Mouse (Mus musculus) adrenal gland, adult 2 months (tissue): Measurements from ENCODE around the gene Ctla4. TPM values are rescaled to one million over a fixed set of nuclear protein-coding genes. Genes with fewer than 3 reads are reported as not detected.

Source experiments
- DNase-seq: peaks from one replicate; pipeline ENCODE4 v3.0.0; 2021
- polyA plus RNA-seq: library from polyadenylated mRNA; depleted of rRNA; stranded (reverse); fragments of >200 nt; gene quantifications from 2 replicates; pipeline ENCODE4 v1.2.3, GENCODE M21; 2012
- total RNA-seq, 2 experiments: library from RNA; stranded (reverse); gene quantifications; 2 replicates each; pipeline ENCODE4 v1.2.3; 2021

Ctla4 gene
- total and polyA plus RNA-seq, 3 experiments: 0.04 TPM; not detected in 2

DNA sequence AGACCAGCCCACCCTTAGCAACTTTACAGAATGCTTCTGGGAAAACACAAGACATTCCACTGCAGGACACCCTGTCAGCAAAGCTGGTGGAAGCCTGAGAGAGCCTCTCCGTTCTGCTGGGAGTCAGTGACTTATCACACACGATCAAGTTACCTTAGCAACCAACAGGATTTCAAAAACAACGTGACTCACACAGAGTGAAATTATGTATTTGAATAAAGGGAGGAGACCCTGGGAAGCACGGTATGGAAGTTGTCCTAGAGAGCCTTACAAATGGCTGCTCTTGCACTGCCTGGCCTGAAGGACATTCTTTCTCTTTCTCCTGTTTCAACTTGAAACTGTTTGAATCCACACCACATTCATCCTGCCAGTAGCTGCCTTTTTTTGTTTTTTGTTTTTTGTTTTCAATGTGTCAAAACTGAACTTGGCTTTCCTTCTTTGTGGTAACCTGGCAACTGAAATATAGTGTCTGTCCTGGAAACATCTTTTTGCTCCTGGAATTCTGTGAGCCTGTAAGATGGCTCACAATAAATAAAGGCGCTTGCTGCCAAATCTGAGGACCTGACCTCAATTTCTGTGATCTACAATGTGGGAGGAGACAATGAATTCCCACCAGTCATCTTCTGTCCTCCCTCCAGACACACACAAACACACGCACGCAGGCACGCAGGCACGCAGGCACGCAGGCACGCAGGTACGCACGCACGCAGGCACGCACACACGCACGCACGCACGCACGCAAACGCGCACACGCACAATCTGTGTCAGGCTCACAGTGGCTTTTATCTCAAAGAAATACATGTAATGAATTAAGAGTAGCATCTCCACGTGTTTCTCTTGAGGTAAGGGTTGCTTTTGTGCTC lies 33.9 kb downstream of the Ctla4 start:
- peak; percentile 17 for DNase-seq

DNA sequence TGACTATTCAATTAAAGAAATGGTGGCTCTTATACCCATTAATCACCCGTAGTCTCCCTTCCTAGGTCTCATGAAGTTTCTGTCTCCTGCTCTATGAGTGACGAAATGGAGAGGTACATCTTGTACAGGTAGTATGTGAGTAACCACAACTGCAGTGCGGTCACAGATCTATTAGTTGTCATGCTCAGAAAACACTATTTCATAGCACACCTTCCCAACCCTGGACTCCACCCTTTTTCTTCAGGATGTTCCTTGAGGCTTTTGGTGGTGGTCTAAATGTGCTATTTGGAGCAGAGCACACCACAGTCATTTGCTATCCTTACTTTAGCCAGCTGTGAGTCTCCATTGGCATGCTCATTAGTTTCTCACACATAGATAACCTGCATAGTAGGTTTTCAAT lies 42.2 kb downstream of the Ctla4 start:
- no peak for DNase-seq

DNA sequence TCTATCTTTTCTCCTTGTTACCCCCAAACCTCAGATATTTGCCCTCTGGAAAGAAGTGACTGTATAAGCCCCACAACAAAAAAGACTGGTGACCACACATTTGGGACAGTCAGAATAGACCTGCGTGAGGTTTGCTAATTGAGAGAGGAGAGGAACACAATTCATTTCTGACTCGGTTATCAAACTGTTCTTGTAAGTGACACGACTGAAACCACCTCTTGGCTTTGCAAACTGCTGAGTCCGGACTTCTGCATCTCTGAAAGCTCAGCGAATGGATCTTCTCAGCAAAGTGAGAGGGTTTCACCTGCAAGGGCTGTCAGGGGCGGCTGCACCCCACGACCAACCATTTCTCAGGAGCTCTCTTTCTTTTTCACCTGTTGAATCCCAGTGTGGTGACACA lies 43.6 kb downstream of the Ctla4 start:
- no peak for DNase-seq

DNA sequence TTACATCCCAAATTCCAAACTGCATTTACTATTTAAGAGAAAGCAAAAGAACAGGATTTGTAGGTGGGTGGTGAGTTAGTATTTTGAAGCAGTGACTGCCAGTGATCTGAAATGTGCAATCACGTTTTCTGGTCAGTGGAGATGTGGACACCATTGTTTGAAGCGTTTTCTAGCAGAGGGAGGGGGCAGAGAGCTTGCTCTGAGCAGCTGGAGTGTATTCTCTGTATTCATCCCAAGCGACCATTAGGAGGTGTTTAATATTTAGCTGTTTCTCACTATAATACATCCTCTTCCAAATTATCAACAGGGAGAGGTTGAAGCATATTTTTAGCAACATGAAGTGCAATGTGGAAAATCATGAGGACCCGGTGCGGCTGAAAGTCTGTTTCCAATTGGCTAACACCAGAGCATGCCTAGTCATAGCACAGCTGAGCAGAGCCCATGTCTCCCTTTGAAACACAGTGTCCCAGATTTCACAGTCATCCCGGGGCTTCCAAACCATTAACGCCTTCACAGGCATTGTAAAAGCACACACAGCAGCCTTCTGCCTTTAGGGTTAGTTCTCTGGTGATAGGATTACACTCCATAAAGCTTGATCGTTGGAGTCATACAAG lies 49.3 kb downstream of the Ctla4 start:
- DNase-seq: no peak

DNA sequence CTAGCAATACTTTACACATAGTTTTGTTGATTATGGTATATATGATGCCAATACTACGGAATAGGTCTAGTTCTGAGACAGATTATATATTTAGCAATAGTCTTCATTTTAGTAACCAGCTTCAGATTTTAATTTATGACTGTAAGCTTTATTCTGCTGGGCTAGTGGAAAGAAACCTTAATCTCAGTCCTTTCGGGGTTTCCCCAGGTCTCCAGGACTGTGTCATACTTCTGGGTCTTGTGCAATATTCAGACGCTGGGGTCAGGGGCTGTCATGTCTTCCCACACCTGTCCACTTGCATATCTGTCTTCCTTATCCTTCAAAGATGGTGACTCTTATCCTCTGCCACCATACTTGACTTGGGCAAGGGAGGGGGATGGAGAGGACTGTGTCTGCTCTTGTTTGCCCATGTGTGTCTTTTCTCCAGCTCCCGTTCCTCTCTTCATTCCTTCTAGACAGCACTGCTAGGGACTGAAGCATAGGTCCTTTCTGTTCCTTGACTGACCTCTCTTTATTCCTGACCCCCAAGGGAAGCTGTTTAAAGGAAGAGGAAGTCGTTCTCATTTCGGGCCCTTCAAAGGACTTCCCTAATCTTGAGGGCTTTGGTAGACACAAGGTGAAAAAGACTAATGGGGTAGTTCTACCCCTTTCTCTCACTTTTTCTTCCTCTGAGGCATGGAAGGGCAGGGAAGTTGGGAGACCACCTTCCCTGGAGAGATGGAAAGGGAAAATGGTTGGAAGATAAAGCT lies 50.3 kb downstream of the Ctla4 start:
- DNase-seq: no peak

DNA sequence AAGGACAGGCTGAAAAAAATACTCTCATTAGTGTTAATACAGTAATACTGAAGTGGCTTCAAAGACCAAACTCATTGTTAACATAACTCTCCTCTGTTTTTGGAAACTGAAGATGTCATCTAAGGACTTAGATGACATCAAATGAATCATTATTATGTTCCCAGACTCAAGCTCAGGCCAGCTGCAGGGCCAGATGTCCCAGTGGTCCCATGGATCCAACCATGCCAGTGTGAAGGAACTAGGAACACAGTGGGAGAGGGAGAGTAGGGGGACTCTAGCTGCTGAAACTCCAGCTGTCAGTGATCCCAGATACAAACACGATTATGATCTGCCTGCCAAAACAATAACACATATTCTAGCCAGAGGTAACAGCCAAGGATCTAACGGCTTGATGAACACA lies 51.5 kb downstream of the Ctla4 start:
- no peak for DNase-seq

DNA sequence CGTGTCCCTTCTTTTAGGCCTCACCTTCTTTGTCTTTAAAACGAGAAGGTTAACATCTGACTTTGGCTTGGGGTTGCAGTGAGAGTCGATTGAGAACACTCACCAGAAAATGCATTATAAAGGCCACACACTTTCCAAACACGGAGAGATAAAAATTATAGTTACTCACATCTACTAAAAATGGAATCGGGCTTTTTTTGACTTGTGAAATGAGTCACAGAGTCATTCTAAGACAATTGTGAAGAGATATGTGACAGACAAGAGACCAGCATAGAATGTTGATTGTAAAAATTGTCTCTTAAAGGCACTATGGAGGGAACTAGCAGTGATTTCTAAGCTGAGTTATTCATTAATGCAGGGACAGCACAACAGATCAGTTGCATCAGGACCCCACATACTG lies 52.2 kb downstream of the Ctla4 start:
- no peak for DNase-seq

DNA sequence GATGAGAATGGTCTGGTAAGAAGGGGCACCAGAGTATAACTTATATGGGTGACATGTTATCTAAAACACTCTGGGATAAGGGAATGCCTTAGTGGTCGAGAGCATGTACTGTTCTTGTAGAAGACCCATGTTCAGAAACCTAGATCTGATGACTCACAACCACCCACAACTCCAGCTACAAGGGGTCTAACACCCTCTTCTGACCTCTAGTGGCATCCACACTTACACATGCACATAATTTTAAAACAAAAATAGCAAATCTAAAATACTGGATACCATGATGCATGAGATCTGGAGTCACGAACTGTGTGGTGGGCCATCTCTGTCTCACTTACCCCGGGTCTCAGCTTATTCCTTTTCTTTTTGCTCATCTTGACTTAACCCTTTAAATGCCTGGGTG lies 53.2 kb downstream of the Ctla4 start:
- DNase-seq: no peak

DNA sequence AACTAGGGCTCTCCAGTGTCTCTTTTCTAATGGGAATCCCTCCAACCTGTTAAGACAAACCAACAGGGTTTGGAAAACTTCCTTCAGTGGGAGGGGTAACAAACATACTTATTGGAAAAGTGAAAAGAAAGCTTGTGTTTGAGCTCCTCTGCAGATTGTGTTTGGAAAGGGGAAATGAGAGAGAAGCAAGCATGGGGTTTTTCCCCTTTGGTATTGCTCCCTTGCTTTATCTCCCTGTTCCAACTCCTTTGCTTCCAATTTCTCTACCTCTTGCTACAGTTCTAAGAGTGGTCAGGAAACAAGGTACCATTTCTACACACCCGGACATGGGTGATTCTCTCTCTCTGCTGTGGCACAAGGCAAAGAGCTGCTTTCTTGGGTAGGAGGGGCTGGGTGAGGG lies 53.8 kb downstream of the Ctla4 start:
- no peak for DNase-seq

DNA sequence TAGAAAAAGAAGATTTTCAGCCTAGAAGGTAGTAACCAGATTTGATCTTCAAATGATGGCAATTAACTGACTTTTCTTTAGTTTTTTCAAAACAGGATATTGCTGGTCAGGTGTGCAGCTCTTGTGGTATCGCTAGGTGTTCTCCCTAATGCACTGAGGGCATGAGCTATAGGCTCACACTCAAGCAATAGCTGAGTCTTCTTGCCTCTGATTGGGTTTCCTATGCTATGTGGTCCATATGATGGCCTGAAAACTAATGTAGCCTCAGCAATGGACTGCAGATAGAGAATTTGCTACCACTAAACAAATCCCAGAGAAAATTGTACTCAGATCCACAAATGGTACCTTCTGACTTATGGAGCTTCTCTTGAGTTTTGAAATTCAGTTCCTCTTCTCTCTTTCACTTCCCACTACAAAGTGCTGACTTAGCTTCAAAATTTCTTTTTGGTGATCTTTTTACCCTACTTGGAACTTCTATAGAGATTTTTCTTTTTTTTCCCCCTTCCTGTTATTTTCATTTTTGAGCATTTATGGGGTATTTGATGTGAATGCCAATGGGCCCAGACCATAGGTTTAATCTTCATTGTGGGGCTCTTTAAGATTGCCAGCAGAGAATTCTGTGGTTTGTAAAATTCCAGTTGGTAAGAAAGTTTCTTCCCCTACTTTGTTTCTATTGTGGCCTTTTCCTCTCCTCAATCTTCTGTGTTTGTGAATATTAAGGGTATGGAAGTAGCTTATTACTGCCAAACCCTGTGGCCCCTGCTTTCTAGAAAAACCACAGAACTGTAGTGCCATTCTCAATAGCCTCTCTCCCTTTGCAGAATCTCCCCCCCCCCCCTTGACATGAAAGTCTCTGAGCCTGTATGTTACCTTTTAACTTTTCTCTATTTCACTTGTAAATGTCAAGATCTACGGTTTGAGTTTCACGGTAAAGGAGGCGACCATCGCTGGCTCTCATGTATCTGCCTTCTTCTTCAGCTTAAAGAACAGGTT lies 54.6 kb downstream of the Ctla4 start:
- no peak for DNase-seq

DNA sequence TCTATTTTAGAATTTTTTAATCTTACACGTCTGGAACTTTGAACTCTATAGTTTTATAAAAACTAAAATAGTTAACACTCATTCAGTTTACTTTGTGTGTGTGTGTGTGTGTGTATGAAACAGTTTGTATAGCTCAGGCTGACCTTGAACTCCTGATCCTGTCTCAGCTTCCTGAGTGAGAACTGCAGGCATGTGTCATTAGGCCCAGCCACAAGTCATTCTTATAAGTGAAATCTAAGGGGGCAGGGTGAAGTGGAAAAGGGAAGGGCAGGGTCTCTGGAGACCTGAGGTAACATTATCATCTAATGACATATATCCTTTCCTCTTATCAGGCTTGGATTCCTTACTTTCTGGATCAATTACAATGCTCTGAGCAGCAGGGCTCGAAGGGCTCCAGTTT lies 56.1 kb downstream of the Ctla4 start:
- DNase-seq: no peak

DNA sequence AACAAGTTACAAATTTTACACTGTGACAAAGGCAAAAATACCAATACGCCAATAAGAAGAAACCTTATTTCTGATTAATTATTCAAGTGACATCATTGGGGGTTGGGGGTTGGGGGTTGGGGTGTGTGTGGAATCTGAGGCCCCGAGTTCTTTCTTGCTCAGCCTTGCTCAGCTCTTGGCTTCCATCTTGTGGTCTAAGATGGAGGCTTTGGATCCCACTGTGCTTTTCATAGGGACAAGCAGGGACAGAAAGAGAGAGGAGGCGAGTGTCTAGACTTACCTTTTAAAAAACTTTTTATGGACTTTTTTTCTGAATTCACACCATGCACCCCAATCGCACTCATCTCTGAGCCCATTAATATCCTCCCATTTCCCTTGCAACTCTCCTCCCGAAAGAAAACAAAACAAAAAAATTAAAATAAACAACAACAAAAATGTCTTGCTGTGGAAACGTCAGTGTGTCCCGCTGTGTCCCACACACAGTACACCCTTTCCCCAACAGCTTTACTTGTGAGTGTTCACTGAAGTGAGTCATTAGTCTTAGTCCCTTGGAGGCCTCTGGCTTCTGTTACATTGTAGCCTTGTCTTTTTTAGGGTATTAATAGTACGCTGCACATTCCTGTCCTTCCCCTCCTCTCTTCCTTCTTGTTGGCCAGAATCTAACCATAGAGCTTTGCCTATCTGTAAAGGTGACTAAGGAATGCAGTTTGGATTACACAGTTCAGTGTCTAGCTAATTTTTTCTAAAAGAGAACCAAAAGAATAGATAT lies 59.0 kb downstream of the Ctla4 start:
- no peak for DNase-seq

DNA sequence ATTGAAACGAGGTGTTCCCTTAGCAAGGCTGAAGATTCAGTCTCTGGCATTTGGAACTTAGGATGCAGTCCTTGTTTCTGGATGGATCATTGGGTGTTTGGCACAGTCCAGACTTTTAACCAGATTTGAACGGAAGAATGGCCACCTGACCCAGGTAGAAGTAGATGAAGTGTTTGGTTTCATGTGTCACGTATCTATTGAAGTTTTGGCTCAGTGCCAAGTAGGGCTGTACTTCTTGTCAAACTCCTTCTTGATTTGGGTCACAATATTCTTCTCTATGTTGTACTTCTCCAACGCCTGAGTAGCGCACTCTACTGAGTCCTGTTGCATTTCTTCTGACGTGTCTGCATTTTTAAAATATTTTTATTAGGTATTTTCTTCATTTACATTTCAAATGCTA lies 61.3 kb downstream of the Ctla4 start:
- no peak for DNase-seq

DNA sequence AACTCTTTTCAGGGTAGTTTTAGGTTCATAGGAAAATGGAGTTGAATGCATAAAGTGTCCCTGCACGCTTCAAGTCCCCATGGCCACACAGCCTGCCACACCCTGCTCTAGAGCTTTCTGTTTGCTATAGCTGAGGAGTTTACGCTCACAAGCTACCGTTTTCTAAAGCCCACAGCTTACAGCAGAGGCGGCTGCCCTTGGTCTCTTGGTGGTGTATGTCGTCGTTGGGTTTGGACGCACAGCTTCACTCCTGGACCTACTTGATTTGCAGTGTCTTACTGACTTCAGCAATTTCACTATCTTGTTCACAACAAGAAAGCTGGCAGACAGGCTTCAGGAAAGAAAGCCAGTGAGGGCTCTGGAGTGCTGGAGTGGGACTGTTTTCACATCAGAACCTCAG lies 66.2 kb downstream of the Ctla4 start:
- DNase-seq: no peak

DNA sequence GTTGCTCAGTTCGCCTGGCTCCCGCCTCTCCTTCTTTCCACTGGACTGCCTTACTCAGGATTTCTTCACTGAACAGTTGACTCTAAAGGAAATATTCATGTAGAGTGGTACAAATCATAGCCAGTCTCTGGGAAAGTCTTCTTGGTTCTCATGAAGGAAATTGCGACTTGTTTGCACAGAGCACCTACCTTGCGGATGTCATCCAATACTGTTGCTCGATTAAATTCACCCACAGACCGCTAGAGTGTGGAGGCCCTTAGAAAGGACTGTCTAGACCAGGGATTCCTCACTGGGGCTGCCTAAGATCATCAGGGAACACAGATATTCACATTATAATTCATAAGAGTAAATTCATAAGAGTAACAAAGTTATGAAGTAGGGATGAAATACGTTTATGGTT lies 66.9 kb downstream of the Ctla4 start:
- no peak for DNase-seq

DNA sequence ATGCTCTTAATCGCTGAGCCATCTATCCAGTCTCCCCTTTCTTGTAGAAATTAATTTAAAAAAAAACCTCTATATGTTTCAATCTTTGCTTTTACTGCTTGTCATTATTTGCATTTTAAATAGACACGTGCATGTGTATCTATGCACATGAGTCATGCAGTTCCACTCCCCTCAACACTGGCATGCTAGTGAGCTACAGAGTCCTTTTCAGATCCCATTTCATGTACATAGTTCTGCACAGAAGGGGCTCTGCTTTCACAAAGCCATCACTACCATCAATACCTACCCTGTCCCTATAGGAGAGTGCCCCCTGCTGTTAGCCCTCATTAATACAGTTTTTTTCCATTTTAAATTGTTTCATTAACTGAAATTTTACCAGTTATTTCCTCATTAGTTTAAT lies 68.0 kb downstream of the Ctla4 start:
- no peak for DNase-seq

DNA sequence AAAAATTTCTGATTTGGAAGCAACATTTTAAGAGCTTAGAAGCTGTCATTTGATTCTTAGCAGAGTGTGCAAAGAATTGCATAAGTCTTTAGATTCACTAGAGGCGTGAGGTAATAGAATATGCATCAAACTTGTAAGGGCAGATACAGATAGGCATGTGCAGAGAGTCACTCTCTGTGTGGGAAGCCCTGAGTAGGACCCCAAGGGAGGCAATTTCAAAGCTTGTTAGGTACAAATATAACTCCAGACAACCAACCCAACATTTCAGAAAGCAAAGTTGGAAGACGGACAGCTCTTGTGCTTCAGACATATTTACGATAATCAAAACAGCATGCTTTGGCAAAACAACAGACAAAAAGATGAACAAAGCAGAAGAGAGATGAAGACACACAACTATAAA lies 68.4 kb downstream of the Ctla4 start:
- no peak for DNase-seq

DNA sequence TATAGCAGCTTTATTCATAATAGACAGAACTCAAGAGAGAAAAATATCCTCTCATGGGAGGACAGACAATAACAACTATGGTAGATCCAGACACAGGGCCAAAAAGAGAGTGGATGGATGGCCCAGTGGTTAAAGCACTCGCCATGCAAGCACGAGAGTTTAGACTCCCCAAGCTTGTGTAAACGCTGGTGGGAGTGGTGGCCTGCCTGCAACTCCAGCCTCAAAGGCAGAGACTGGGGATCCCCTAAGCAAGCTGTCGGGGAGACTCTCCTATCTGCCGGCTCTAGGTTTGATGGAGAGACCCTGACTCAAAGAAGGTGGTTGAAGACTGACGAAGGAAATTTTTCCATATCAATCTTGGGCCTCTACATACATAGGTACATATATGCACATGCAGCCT lies 69.4 kb downstream of the Ctla4 start:
- no peak for DNase-seq

DNA sequence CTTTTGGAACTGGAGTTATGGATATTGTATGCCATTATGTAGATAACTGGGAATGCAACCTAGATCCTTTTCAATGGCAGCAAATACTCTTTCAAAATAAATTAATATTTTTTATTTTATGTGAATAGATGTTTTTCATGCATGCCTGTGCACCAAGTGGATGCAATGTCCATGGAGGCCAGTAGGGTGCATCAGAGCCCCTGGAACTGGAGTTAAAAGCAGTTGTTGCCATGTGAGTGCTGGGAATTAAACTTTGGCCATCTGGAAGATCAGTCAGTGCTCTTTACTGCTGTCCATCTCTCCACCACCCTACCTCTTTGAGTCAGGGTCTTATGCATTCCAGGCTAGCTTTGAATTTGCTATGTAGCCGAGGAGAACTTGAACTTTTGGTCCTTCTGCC lies 71.5 kb downstream of the Ctla4 start:
- DNase-seq: no peak

DNA sequence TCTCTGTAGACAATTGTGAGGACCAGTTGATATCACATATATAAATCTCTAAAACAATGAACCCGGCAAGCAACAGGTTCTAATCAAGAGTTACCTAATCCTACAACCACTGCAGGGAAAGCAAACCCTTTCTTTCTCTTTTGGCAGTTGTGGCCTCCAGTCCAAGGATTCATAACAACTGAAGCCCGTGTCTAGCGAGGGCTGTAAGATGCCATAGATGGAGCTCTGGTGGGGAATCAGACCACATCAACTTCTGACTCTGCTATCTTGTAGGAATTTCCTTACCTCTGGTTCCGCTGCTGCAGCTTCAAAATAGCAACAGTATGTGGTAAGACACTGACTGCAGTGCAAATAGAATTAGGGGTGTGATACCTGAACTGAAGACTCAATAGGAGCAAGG lies 72.4 kb downstream of the Ctla4 start:
- DNase-seq: no peak

DNA sequence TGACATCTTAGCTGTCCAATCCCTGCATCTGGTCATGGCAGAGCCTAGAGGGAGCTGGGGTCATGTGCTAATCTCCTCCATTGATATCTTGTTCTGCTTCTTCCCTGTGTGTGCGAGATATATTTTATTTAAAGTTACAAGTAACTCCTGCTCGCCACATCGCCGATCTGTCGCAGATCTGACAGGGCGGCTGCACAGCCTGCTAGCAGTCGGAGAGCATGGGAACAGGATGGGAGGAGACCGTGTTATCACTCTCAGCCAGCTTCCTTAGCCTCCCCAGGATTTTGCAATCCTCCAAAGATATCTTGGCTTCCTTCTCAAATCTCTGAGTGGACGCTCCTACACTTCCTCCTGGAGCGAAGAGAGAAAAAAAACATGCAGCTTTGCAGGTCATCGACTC lies 73.7 kb downstream of the Ctla4 start:
- peak; percentile 29 for DNase-seq
